Mouse (Mus musculus): Measurements from ENCODE around the gene Atxn7l2. TPM values are rescaled to one million over a fixed set of nuclear protein-coding genes. Genes with fewer than 3 reads are reported as not detected.
A peak's percentile ranks its signal among the peaks of the same experiment; 100 is the strongest.

Atxn7l2 gene
- polyA plus RNA-seq, 1 experiment from 2014 or later: 12.5 TPM

- Histone ChIP-seq H3K4me1 (ENCODE audit: control insufficient read depth, insufficient read depth, low read length) (peaks cover 29% of the 10 kb centered on the region), H3K4me3 (replicated peaks; ENCODE audit: low read length) (peak overlapping the region; percentile 67), H3K9ac (ENCODE audit: low read length) (peak overlapping the region; percentile 87), H3K9me3 (replicated peaks; ENCODE audit: control insufficient read depth, low read length) (no peaks in the 10 kb centered on the region), H3K36me3 (ENCODE audit: control insufficient read depth, insufficient read depth, low read length) (peaks cover 2% of the 10 kb centered on the region; the same call in 1 of the 2 replicates), H3K4me2 (ENCODE audit: low read depth, low read length) (peak overlapping the region; percentile 93), H3K27me3 (ENCODE audit: control insufficient read depth, insufficient read depth, low read length) (no peaks in the 10 kb centered on the region), H3K27ac (ENCODE audit: low read length) (no peak overlapping the region; the same call in 1 of the 2 replicates)
- ATAC-seq (ENCODE audit: insufficient read depth, low FRiP score): no peak
- 3% methylated on average over 8 of the region's 8 CpGs for WGBS
Observed at GRCm38 (mm10) chr3:108209536-108209935, 1.2 kb downstream of the Atxn7l2 start.

GRCm38 (mm10) chr3:108209001-108209400 is 1.7 kb downstream of the Atxn7l2 start:
- Histone ChIP-seq H3K9me3 (replicated peaks; ENCODE audit: control insufficient read depth, low read length) (no peaks in the 10 kb centered on the region), H3K36me3 (ENCODE audit: control insufficient read depth, insufficient read depth, low read length) (peaks cover 2% of the 10 kb centered on the region; the same call in 1 of the 2 replicates), H3K4me2 (ENCODE audit: low read depth, low read length) (peak overlapping the region; percentile 93), H3K27me3 (ENCODE audit: control insufficient read depth, insufficient read depth, low read length) (no peaks in the 10 kb centered on the region), H3K9ac (ENCODE audit: low read length) (peak overlapping the region; percentile 87), H3K27ac (ENCODE audit: low read length) (no peak overlapping the region; the same call in 1 of the 2 replicates), H3K4me1 (ENCODE audit: control insufficient read depth, insufficient read depth, low read length) (peaks cover 29% of the 10 kb centered on the region), H3K4me3 (replicated peaks; ENCODE audit: low read length) (peak overlapping the region; percentile 67)
- ATAC-seq (ENCODE audit: insufficient read depth, low FRiP score): no peak
- 67% methylated on average over 3 of the region's 3 CpGs for WGBS

- Histone ChIP-seq H3K4me3 (replicated peaks; ENCODE audit: low read length) (0 out of 2 replicates have a peak overlapping the region, but pooled peaks have one; percentile 3), H3K9ac (ENCODE audit: low read length) (peak overlapping the region; percentile 46), H3K4me1 (ENCODE audit: control insufficient read depth, insufficient read depth, low read length) (peaks cover 32% of the 10 kb centered on the region), H3K36me3 (ENCODE audit: control insufficient read depth, insufficient read depth, low read length) (peaks cover 2% of the 10 kb centered on the region; the same call in 1 of the 2 replicates), H3K9me3 (replicated peaks; ENCODE audit: control insufficient read depth, low read length) (no peaks in the 10 kb centered on the region), H3K27me3 (ENCODE audit: control insufficient read depth, insufficient read depth, low read length) (no peaks in the 10 kb centered on the region), H3K27ac (ENCODE audit: low read length) (peak overlapping the region; percentile 67; the same call in 1 of the 2 replicates), H3K4me2 (ENCODE audit: low read depth, low read length) (0 out of 2 replicates have a peak overlapping the region, but pooled peaks have one; percentile 9)
- peak; percentile 7; the same call in 1 of the 2 replicates for ATAC-seq (ENCODE audit: insufficient read depth, low FRiP score)
- 69% methylated on average over 15 of the region's 15 CpGs for WGBS
Observed at GRCm38 (mm10) chr3:108206731-108207375, 3.9 kb downstream of the Atxn7l2 start.

GRCm38 (mm10) chr3:108205601-108206000 is 5.1 kb downstream of the Atxn7l2 start:
- Histone ChIP-seq H3K27ac (ENCODE audit: low read length) (no peak overlapping the region), H3K4me1 (ENCODE audit: control insufficient read depth, insufficient read depth, low read length) (peaks cover 38% of the 10 kb centered on the region), H3K4me3 (replicated peaks; ENCODE audit: low read length) (no peak overlapping the region), H3K9ac (ENCODE audit: low read length) (no peak overlapping the region), H3K4me2 (ENCODE audit: low read depth, low read length) (no peak overlapping the region), H3K27me3 (ENCODE audit: control insufficient read depth, insufficient read depth, low read length) (no peaks in the 10 kb centered on the region), H3K36me3 (ENCODE audit: control insufficient read depth, insufficient read depth, low read length) (peaks cover 2% of the 10 kb centered on the region; the same call in 1 of the 2 replicates), H3K9me3 (replicated peaks; ENCODE audit: control insufficient read depth, low read length) (no peaks in the 10 kb centered on the region)
- WGBS: 90% methylated on average over 8 of the region's 8 CpGs
- no peak for ATAC-seq (ENCODE audit: insufficient read depth, low FRiP score)

GRCm38 (mm10) chr3:108204470-108204869 is 6.3 kb downstream of the Atxn7l2 start:
- no peak overlapping the region for H3K27ac ChIP-seq (ENCODE audit: low read length)

GRCm38 (mm10) chr3:108203621-108204325 is 7.0 kb downstream of the Atxn7l2 start:
- Histone ChIP-seq H3K27ac (ENCODE audit: low read length) (no peak overlapping the region), H3K9ac (ENCODE audit: low read length) (no peak overlapping the region), H3K4me2 (ENCODE audit: low read depth, low read length) (no peak overlapping the region), H3K36me3 (ENCODE audit: control insufficient read depth, insufficient read depth, low read length) (peaks cover 2% of the 10 kb centered on the region; the same call in 1 of the 2 replicates), H3K27me3 (ENCODE audit: control insufficient read depth, insufficient read depth, low read length) (no peaks in the 10 kb centered on the region), H3K4me1 (ENCODE audit: control insufficient read depth, insufficient read depth, low read length) (peaks cover 29% of the 10 kb centered on the region), H3K4me3 (replicated peaks; ENCODE audit: low read length) (no peak overlapping the region), H3K9me3 (replicated peaks; ENCODE audit: control insufficient read depth, low read length) (no peaks in the 10 kb centered on the region)
- no peak for ATAC-seq (ENCODE audit: insufficient read depth, low FRiP score)
- 83% methylated on average over 11 of the region's 11 CpGs for WGBS

More at GRCm38 (mm10) chr3:108204470-108204869, 6.3 kb downstream of the Atxn7l2 start:
- peaks cover 2% of the 10 kb centered on the region; the same call in 1 of the 2 replicates for H3K36me3 ChIP-seq (ENCODE audit: control insufficient read depth, insufficient read depth, low read length)
- no peak overlapping the region for H3K9ac ChIP-seq (ENCODE audit: low read length)
- no peak for ATAC-seq (ENCODE audit: insufficient read depth, low FRiP score)
- H3K9me3 ChIP-seq (replicated peaks; ENCODE audit: control insufficient read depth, low read length): no peaks in the 10 kb centered on the region
- H3K4me1 ChIP-seq (ENCODE audit: control insufficient read depth, insufficient read depth, low read length): peaks cover 36% of the 10 kb centered on the region
- no peaks in the 10 kb centered on the region for H3K27me3 ChIP-seq (ENCODE audit: control insufficient read depth, insufficient read depth, low read length)
- no peak overlapping the region for H3K4me3 ChIP-seq (replicated peaks; ENCODE audit: low read length)
- H3K4me2 ChIP-seq (ENCODE audit: low read depth, low read length): no peak overlapping the region
- WGBS: 84% methylated on average over 11 of the region's 11 CpGs

GRCm38 (mm10) chr3:108203212-108203611 is 7.5 kb downstream of the Atxn7l2 start:
- H3K36me3 ChIP-seq (ENCODE audit: control insufficient read depth, insufficient read depth, low read length): peaks cover 2% of the 10 kb centered on the region; the same call in 1 of the 2 replicates
- 93% methylated on average over 13 of the region's 13 CpGs for WGBS
- H3K27ac ChIP-seq (ENCODE audit: low read length): no peak overlapping the region

GRCm38 (mm10) chr3:108202506-108202905 is 8.2 kb downstream of the Atxn7l2 start:
- Histone ChIP-seq H3K9me3 (replicated peaks; ENCODE audit: control insufficient read depth, low read length) (no peaks in the 10 kb centered on the region), H3K36me3 (ENCODE audit: control insufficient read depth, insufficient read depth, low read length) (no peaks in the 10 kb centered on the region; the same call in 1 of the 2 replicates), H3K4me2 (ENCODE audit: low read depth, low read length) (no peak overlapping the region), H3K27ac (ENCODE audit: low read length) (peak overlapping the region; percentile 72), H3K4me1 (ENCODE audit: control insufficient read depth, insufficient read depth, low read length) (peaks cover 22% of the 10 kb centered on the region), H3K27me3 (ENCODE audit: control insufficient read depth, insufficient read depth, low read length) (no peaks in the 10 kb centered on the region), H3K9ac (ENCODE audit: low read length) (no peak overlapping the region), H3K4me3 (replicated peaks; ENCODE audit: low read length) (no peak overlapping the region)
- ATAC-seq (ENCODE audit: insufficient read depth, low FRiP score): no peak

More at GRCm38 (mm10) chr3:108203212-108203611, 7.5 kb downstream of the Atxn7l2 start:
- ATAC-seq (ENCODE audit: insufficient read depth, low FRiP score): no peak
- Histone ChIP-seq H3K27me3 (ENCODE audit: control insufficient read depth, insufficient read depth, low read length) (no peaks in the 10 kb centered on the region), H3K4me2 (ENCODE audit: low read depth, low read length) (no peak overlapping the region), H3K4me1 (ENCODE audit: control insufficient read depth, insufficient read depth, low read length) (peaks cover 23% of the 10 kb centered on the region), H3K9me3 (replicated peaks; ENCODE audit: control insufficient read depth, low read length) (no peaks in the 10 kb centered on the region), H3K4me3 (replicated peaks; ENCODE audit: low read length) (no peak overlapping the region), H3K9ac (ENCODE audit: low read length) (peak overlapping the region; percentile 20; the same call in 1 of the 2 replicates)
